Mouse (Mus musculus) right cerebral cortex, postnatal 4 days (tissue): Measurements from ENCODE around the gene Myl6.

ENCODE experiments used
- DNase-seq: peaks from one replicate; pipeline ENCODE4 v3.0.0-alpha.2; 2022

Gene Myl6

GRCm38 (mm10) chr10:128488776-128489175 is 5.2 kb downstream of the Myl6 start:
- DNase-seq, result no peak

DNA sequence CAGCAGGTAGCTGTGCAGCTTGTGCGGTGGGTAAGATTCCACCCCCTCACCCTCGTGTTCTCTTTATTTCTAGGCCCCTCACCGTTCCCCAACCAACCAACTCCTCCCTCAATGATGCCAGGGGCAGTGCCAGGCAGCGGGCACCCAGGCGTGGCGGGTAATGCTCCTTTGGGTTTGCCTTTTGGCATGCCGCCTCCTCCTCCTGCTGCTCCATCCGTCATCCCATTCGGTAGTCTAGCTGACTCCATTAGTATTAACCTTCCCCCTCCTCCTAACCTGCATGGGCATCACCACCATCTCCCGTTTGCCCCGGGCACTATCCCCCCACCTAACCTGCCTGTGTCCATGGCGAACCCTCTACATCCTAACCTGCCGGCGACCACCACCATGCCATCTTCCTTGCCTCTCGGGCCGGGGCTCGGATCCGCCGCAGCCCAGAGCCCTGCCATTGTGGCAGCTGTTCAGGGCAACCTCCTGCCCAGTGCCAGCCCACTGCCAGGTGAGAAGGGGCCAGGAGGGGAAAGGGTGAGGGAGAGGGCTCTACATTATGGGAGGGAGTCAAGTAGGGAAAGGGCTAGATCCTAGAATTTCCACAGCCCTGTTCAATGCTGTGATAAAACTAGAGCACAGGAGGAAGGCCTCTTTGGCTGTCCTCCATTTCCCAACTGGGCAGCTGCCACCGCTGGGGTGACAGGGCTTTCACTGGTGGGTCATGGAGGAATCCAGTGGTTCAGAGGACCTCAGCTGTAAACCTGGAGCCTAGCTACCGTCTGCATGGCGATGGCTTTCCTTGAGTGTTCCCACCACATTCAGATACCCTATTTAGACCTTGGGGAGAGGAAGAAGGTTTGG is 5.9 kb downstream of the Myl6 start:
- no peak for DNase-seq

- no peak for DNase-seq
Observed at GRCm38 (mm10) chr10:128486370-128486769, 7.6 kb downstream of the Myl6 start.

GRCm38 (mm10) chr10:128474366-128474765 is 19.6 kb downstream of the Myl6 start:
- no peak for DNase-seq

DNA sequence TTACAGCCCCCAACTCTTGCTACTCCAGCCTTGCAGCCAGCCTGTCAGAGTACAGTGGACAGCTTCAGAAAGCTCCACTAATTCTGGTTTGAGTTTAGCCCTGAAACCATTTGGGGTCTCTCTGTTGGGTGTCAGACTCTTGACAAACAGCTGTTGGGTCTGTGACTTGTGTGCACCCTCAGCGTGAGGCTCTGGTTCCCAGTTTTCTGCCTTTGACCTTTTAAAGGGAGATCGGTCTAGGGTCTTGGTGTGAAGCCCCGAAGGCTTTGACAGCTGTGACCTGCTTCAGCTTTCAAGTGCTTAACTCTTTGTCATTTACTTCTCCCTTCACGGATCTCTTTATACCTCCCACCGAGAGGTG is 33.7 kb downstream of the Myl6 start:
- DNase-seq, result no peak

- DNase-seq, result peak; percentile 40
Observed at GRCm38 (mm10) chr10:128459409-128460269, 34.3 kb downstream of the Myl6 start.

DNA sequence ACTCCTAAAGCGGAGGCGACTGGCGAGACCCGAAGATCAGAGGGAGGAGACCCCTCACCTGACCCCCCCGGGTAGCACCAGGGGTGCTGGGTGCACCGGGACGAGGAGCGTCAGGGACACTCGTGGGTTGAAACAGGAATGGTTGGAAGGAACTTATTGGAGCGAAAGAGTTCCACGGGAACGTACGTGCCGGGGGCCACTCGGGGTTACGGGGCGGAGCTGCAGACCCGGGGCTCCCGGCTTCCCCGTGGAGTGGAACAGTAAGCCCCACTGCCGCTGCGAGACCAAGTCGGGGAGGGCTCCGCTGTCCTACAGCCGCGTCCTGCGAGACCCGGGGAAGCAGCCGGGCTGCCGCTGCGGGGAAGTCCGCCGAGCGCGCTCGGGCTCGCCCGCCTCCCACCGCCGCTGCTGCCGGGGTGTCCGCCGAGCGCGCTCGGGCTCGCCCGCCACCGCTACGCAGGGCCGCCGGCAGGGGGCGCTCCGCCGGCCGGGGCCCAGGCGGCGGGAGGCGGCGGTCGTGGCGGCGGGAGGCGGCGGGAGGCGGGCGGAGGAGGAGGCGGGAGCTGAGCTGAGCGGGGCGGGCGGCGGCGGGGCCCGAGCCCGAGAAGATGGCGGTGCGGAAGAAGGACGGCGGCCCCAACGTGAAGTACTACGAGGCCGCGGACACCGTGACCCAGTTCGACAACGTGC is 35.1 kb downstream of the Myl6 start, which contains the start of gene Smarcc2:
Gene Smarcc2, plus strand, starts transcription at position 530 of the 690 bp plus-strand sequence.
- peak; percentile 84 for DNase-seq

- peak; percentile 93 for DNase-seq
Observed at GRCm38 (mm10) chr10:128458348-128458718, 35.6 kb downstream of the Myl6 start.

DNA sequence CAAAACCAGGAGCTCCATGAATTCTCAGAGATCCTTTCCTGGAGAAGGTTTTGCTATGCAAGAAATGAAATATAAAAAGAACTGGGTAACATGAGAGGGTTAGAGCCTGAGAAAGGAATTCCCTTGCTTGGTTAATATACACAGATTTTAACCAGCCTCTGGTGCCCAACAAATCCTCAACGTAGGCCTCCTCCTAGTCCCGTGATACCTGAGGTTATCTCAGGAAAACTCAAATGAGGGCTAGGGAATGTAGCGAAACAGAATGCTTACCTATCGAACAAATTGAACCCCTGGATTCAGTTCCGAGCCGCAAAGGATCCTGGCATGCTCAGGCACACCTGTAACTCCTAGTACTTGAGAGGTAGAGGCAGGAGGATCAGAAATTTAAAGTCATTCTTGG is 36.3 kb downstream of the Myl6 start:
- no peak for DNase-seq

GRCm38 (mm10) chr10:128455280-128455679 is 38.7 kb downstream of the Myl6 start:
- peak; percentile 64 for DNase-seq

GRCm38 (mm10) chr10:128454471-128454870 is 39.5 kb downstream of the Myl6 start:
- no peak for DNase-seq

GRCm38 (mm10) chr10:128451014-128451413 is 42.9 kb downstream of the Myl6 start:
- DNase-seq, result no peak

GRCm38 (mm10) chr10:128445407-128445806 is 48.5 kb downstream of the Myl6 start:
- no peak for DNase-seq

DNA sequence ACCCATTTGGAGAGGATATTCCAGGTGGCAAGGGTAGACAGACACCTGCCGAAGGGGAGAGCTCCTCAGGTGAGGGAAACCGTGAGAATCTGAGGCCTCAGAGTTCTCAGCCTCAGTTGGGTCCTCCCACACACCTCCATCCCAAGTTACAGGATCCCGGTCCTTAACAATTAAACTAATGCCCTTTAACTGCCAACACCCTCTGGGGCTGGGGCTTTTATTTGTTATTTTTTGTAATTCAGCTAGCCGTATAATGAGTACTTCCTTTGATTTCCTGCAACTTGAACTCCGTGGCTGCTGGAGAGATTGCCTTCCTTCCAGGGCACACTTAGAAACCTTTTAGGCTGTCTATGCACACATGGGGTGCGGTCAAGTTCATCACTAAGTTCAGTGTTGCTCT is 49.6 kb downstream of the Myl6 start:
- no peak for DNase-seq

DNA sequence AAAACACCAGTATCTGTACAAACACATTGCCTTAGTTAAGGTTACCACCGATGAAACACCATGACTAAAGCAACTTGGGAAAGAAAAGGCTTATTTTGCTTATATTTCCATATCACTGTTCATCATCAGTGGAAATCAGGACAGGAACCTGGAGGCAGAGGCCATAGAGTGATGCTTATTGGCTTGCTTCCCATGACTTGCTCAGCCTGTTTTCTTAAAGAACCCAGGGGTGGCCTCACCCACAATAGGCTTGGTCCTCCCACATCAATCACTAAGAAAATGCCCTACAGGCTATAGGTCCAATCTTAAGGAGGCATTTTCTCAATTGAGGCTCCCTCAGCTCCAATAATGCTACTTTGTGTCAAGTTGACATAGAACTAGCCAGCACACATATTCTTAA is 51.2 kb downstream of the Myl6 start:
- DNase-seq, result no peak

DNA sequence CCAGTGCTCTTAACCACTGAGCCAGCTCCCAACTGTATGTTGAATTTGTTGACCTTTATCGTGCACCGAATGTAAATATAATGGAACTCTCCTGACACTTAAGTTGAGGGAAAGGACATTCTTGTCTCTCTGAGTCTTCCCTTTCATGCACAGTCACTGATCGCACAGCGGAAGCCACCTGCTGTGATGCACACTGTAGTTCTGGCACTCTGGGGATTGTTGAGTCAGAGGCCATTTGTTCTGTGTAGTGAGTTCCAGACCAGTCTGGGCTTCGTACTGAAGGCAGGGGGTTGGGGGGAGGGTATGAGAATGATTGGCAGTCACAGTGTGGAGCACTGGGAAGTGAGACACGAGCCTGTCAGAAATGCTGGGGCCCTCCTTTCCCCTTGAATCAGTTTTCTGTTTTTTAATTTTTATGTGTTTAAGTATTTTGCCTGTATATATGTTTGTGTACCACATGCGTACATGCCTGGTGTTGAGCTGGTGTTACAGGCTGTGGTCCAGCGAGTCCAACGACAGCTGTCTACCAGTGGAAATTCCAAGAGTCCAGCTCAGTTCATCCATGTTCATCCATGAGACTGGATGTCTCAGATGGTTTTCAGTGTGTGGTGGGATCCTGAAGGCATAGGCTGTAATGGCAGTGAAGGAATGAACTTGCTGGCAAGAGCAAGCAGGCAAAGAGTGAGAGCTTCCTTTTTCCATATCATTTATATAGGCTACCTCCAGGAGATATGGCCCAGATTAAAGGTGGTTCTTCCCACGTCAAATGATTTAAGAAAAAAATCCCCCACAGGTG is 52.4 kb downstream of the Myl6 start:
- no peak for DNase-seq
